Mouse (Mus musculus): Measurements from ENCODE around the gene Oscar. TPM values are rescaled to one million over a fixed set of nuclear protein-coding genes. Genes with fewer than 3 reads are reported as not detected.

The Oscar gene
- 0.05 TPM in 1 of 2 replicates, not detected in the other for polyA plus RNA-seq (2015; fragmentation: Nextera tagmentation; extraction: Ambion mirVana)

GRCm38 (mm10) chr7:3616057-3616388 lies at the start of gene Oscar:
TSS of gene Oscar (minus strand) at chr7:3616157.
- H3K4me3 ChIP-seq (replicated peaks), result peak within 1 kb of the TSS; percentile 75
- peaks cover 18% of the 10 kb centered on the region for H3K4me1 ChIP-seq (replicated peaks)
- H3K4me2 ChIP-seq, result peak within 1 kb of the TSS; percentile 80
- H3K9ac ChIP-seq, result no peak within 1 kb of the TSS
- ATAC-seq (ENCODE audit: insufficient read depth), result no peak
- WGBS (ENCODE audit: insufficient replicate concordance), result 65% methylated on average over 4 of the region's 4 CpGs
- no peak within 1 kb of the TSS for H3K27ac ChIP-seq (replicated peaks)
- H3K27me3 ChIP-seq, result 0 out of 2 replicates have a peak, but pooled peaks cover 3% of the 10 kb centered on the region
- H3K9me3 ChIP-seq (replicated peaks), result no peaks in the 10 kb centered on the region
- peaks cover 22% of the 10 kb centered on the region for H3K36me3 ChIP-seq (replicated peaks)

- H3K4me1 ChIP-seq (replicated peaks), result peaks cover 42% of the 10 kb centered on the region
- peak within 1 kb of the TSS; percentile 91 for H3K4me2 ChIP-seq
- WGBS (ENCODE audit: insufficient replicate concordance), result 3% methylated on average over 45 of the region's 45 CpGs
- peak within 1 kb of the TSS; percentile 81 for H3K9ac ChIP-seq
- H3K36me3 ChIP-seq (replicated peaks), result peaks cover 32% of the 10 kb centered on the region
- no peaks in the 10 kb centered on the region for H3K9me3 ChIP-seq (replicated peaks)
- H3K27me3 ChIP-seq, result no peaks in the 10 kb centered on the region
- H3K27ac ChIP-seq (replicated peaks), result peak within 1 kb of the TSS; percentile 93
- ATAC-seq (ENCODE audit: insufficient read depth), result peak; percentile 98
- H3K4me3 ChIP-seq (replicated peaks), result peak within 1 kb of the TSS; percentile 74
These were observed 49.5 kb upstream of the Oscar start, which contains the start of gene Leng1 for GRCm38 (mm10) chr7:3665215-3666114. TSS of gene Leng1 (minus strand) at chr7:3665840.

- Histone ChIP-seq H3K9ac (peak overlapping the region; percentile 81), H3K4me2 (peak overlapping the region; percentile 91), H3K4me1 (replicated peaks) (peaks cover 42% of the 10 kb centered on the region), H3K4me3 (replicated peaks) (peak overlapping the region; percentile 74), H3K36me3 (replicated peaks) (peaks cover 40% of the 10 kb centered on the region), H3K9me3 (replicated peaks) (no peaks in the 10 kb centered on the region), H3K27ac (replicated peaks) (peak overlapping the region; percentile 93), H3K27me3 (no peaks in the 10 kb centered on the region)
- ATAC-seq (ENCODE audit: insufficient read depth), result peak; percentile 45
- WGBS (ENCODE audit: insufficient replicate concordance), result 22% methylated on average over 15 of the region's 15 CpGs
These were observed 48.7 kb upstream of the Oscar start for GRCm38 (mm10) chr7:3664524-3665214.

GRCm38 (mm10) chr7:3658578-3658977 lies 42.6 kb upstream of the Oscar start:
- 93% methylated on average over 14 of the region's 14 CpGs for WGBS (ENCODE audit: insufficient replicate concordance)
- H3K4me3 ChIP-seq (replicated peaks), result no peak overlapping the region
- no peaks in the 10 kb centered on the region for H3K27me3 ChIP-seq
- no peaks in the 10 kb centered on the region for H3K9me3 ChIP-seq (replicated peaks)
- peaks cover 7% of the 10 kb centered on the region for H3K4me1 ChIP-seq (replicated peaks)
- H3K36me3 ChIP-seq (replicated peaks), result peaks cover 98% of the 10 kb centered on the region
- ATAC-seq (ENCODE audit: insufficient read depth), result no peak
- no peak overlapping the region for H3K27ac ChIP-seq (replicated peaks)
- no peak overlapping the region for H3K4me2 ChIP-seq
- H3K9ac ChIP-seq, result no peak overlapping the region

- WGBS (ENCODE audit: insufficient replicate concordance), result 81% methylated on average over 4 of the region's 4 CpGs
- Histone ChIP-seq H3K36me3 (replicated peaks) (peaks cover 100% of the 10 kb centered on the region), H3K9me3 (replicated peaks) (no peaks in the 10 kb centered on the region)
These were observed 41.0 kb upstream of the Oscar start for GRCm38 (mm10) chr7:3656966-3657365.

GRCm38 (mm10) chr7:3646641-3647040 lies 30.7 kb upstream of the Oscar start:
- peak overlapping the region; percentile 97; the same call in 1 of the 2 replicates for H3K27ac ChIP-seq (replicated peaks)
- ATAC-seq (ENCODE audit: insufficient read depth), result no peak
- H3K4me2 ChIP-seq, result peak overlapping the region; percentile 82
- H3K9ac ChIP-seq, result peak overlapping the region; percentile 100
- peaks cover 40% of the 10 kb centered on the region for H3K4me1 ChIP-seq (replicated peaks)
- WGBS (ENCODE audit: insufficient replicate concordance), result 47% methylated on average over 4 of the region's 4 CpGs
- H3K4me3 ChIP-seq (replicated peaks), result peak overlapping the region; percentile 100
- H3K27me3 ChIP-seq, result no peaks in the 10 kb centered on the region
- peaks cover 36% of the 10 kb centered on the region for H3K36me3 ChIP-seq (replicated peaks)
- H3K9me3 ChIP-seq (replicated peaks), result no peaks in the 10 kb centered on the region

More at GRCm38 (mm10) chr7:3656966-3657365, 41.0 kb upstream of the Oscar start:
- Histone ChIP-seq H3K27me3 (no peaks in the 10 kb centered on the region), H3K4me1 (replicated peaks) (no peaks in the 10 kb centered on the region), H3K27ac (replicated peaks) (no peak overlapping the region), H3K4me3 (replicated peaks) (no peak overlapping the region), H3K4me2 (no peak overlapping the region), H3K9ac (no peak overlapping the region)
- no peak for ATAC-seq (ENCODE audit: insufficient read depth)

- Histone ChIP-seq H3K9me3 (replicated peaks) (no peaks in the 10 kb centered on the region), H3K4me1 (replicated peaks) (peaks cover 40% of the 10 kb centered on the region), H3K9ac (peak overlapping the region; percentile 100), H3K4me2 (peak overlapping the region; percentile 82), H3K27me3 (no peaks in the 10 kb centered on the region), H3K27ac (replicated peaks) (peak overlapping the region; percentile 97), H3K36me3 (replicated peaks) (peaks cover 36% of the 10 kb centered on the region), H3K4me3 (replicated peaks) (peak overlapping the region; percentile 100)
- ATAC-seq (ENCODE audit: insufficient read depth), result no peak
- 15% methylated on average over 9 of the region's 9 CpGs for whole genome bisulfite sequencing (ENCODE audit: insufficient replicate concordance)
These were observed 30.2 kb upstream of the Oscar start for GRCm38 (mm10) chr7:3646188-3646587.

- H3K9me3 ChIP-seq (replicated peaks), result no peaks in the 10 kb centered on the region
- peak overlapping the region; percentile 97 for H3K27ac ChIP-seq (replicated peaks)
- peak overlapping the region; percentile 100 for H3K4me3 ChIP-seq (replicated peaks)
- WGBS (ENCODE audit: insufficient replicate concordance), result under 1% methylated on average over 55 of the region's 58 CpGs
- ATAC-seq (ENCODE audit: insufficient read depth), result no peak
- H3K9ac ChIP-seq, result peak overlapping the region; percentile 100
- no peaks in the 10 kb centered on the region for H3K27me3 ChIP-seq
- peaks cover 36% of the 10 kb centered on the region for H3K36me3 ChIP-seq (replicated peaks)
- peaks cover 40% of the 10 kb centered on the region for H3K4me1 ChIP-seq (replicated peaks)
- peak overlapping the region; percentile 82 for H3K4me2 ChIP-seq
These were observed 29.6 kb upstream of the Oscar start for GRCm38 (mm10) chr7:3645488-3646025.

GRCm38 (mm10) chr7:3644672-3645487 lies 28.9 kb upstream of the Oscar start, which contains the start of gene Cnot3:
TSS of gene Cnot3 (plus strand) at chr7:3645268.
- WGBS (ENCODE audit: insufficient replicate concordance), result under 1% methylated on average over 51 of the region's 58 CpGs

GRCm38 (mm10) chr7:3644348-3644671 lies 28.4 kb upstream of the Oscar start:
- H3K36me3 ChIP-seq (replicated peaks), result peaks cover 36% of the 10 kb centered on the region
- H3K4me2 ChIP-seq, result peak overlapping the region; percentile 80
- H3K4me3 ChIP-seq (replicated peaks), result peak overlapping the region; percentile 100
- H3K27me3 ChIP-seq, result no peaks in the 10 kb centered on the region
- ATAC-seq (ENCODE audit: insufficient read depth), result no peak
- WGBS (ENCODE audit: insufficient replicate concordance), result 1% methylated on average over 11 of the region's 11 CpGs
- H3K9me3 ChIP-seq (replicated peaks), result no peaks in the 10 kb centered on the region
- peak overlapping the region; percentile 25; the same call in 1 of the 2 replicates for H3K9ac ChIP-seq
- peaks cover 40% of the 10 kb centered on the region for H3K4me1 ChIP-seq (replicated peaks)
- H3K27ac ChIP-seq (replicated peaks), result peak overlapping the region; percentile 96

More at GRCm38 (mm10) chr7:3644672-3645487, 28.9 kb upstream of the Oscar start, which contains the start of gene Cnot3:
- Histone ChIP-seq H3K4me1 (replicated peaks) (peaks cover 40% of the 10 kb centered on the region), H3K27me3 (no peaks in the 10 kb centered on the region), H3K36me3 (replicated peaks) (peaks cover 35% of the 10 kb centered on the region), H3K9me3 (replicated peaks) (no peaks in the 10 kb centered on the region), H3K4me3 (replicated peaks) (peak within 1 kb of the TSS; percentile 100), H3K4me2 (peak within 1 kb of the TSS; percentile 82), H3K27ac (replicated peaks) (peak within 1 kb of the TSS; percentile 97), H3K9ac (peak within 1 kb of the TSS; percentile 100)
- peak; percentile 97 for ATAC-seq (ENCODE audit: insufficient read depth)

Data from liver, embryonic 15.5 days (tissue).